Mouse (Mus musculus) embryonic facial prominence, embryonic 10.5 days (tissue): ENCODE measurements around the gene Swsap1. TPM values are rescaled to one million over a fixed set of nuclear protein-coding genes. Genes with fewer than 3 reads are reported as not detected.

ENCODE experiments used
- DNase-seq: peaks from one replicate; pipeline ENCODE4 v3.0.0-alpha.2; 2017; ENCODE audit warnings: low spot score
- H3K27ac ChIP-seq: fragments of 300-500 bp; sonication (generic); replicated peaks from 2 replicates; pipeline ENCODE4 v1.5.1; 2016; ENCODE audit warnings: mild to moderate bottlenecking
- H3K27me3 ChIP-seq: fragments of 300-500 bp; sonication (generic); replicated peaks from 2 replicates; pipeline ENCODE4 v1.6.1; 2016; ENCODE audit warnings: low read depth, mild to moderate bottlenecking; ENCODE audit not compliant: poor library complexity, severe bottlenecking
- H3K36me3 ChIP-seq: fragments of 300-500 bp; sonication (generic); replicated peaks from 2 replicates; pipeline ENCODE4 v1.6.1; 2016; ENCODE audit warnings: mild to moderate bottlenecking, moderate library complexity
- H3K4me1 ChIP-seq: fragments of 300-500 bp; sonication (generic); 2 replicates; pipeline ENCODE4 v1.6.1; 2016
- H3K4me3 ChIP-seq: fragments of 300-500 bp; sonication (generic); 2 replicates; pipeline ENCODE4 v1.5.1; 2016; ENCODE audit warnings: mild to moderate bottlenecking, moderate library complexity
- H3K9me3 ChIP-seq: fragments of 300-500 bp; sonication (generic); 2 replicates; pipeline ENCODE4 v1.6.1; 2016; ENCODE audit warnings: mild to moderate bottlenecking
- WGBS: fragments of 180-500 bp; shearing (Covaris S2); methylation state at CpG from one replicate; pipeline ENCODE4 v1.1.7; 2016; 5-methylcytosine and 5-hydroxymethylcytosine counted together
- polyA plus RNA-seq: library from polyadenylated mRNA; unstranded; fragments of >200 nt; fragmentation: Nextera tagmentation; extraction: Ambion mirVana; gene quantifications from 2 replicates; pipeline ENCODE4 v1.2.1, GENCODE M21; 2016

Gene Swsap1
- 7.1 and 8.0 TPM in 2 replicates for polyA plus RNA-seq

GRCm38 (mm10) chr9:21955570-21956281 is at the start of gene Swsap1:
TSS of gene Swsap1 (plus strand) at chr9:21955755.
- Histone ChIP-seq H3K27me3 (peaks cover 21% of the 10 kb centered on the region), H3K36me3 (0 out of 2 replicates have a peak, but pooled peaks cover 6% of the 10 kb centered on the region), H3K4me3 (peak within 1 kb of the TSS; percentile 76), H3K4me1 (peaks cover 19% of the 10 kb centered on the region), H3K27ac (peak within 1 kb of the TSS; percentile 96), H3K9me3 (no peaks in the 10 kb centered on the region)
- under 1% methylated on average over 54 of the region's 54 CpGs for WGBS
- DNase-seq: peak; percentile 97

GRCm38 (mm10) chr9:21908216-21908615 is 47.3 kb upstream of the Swsap1 start:
- H3K27ac ChIP-seq: no peak overlapping the region
- H3K9me3 ChIP-seq: no peaks in the 10 kb centered on the region
- no peaks in the 10 kb centered on the region for H3K36me3 ChIP-seq
- H3K4me1 ChIP-seq: no peaks in the 10 kb centered on the region
- DNase-seq: no peak
- H3K4me3 ChIP-seq: no peak overlapping the region
- 77% methylated on average over 11 of the region's 11 CpGs for WGBS
- H3K27me3 ChIP-seq: no peaks in the 10 kb centered on the region

GRCm38 (mm10) chr9:21909474-21910223 is 45.9 kb upstream of the Swsap1 start:
- WGBS: 82% methylated on average over 10 of the region's 10 CpGs
- Histone ChIP-seq H3K27ac (no peak overlapping the region), H3K27me3 (peaks cover 6% of the 10 kb centered on the region; the same call in 1 of the 2 replicates), H3K9me3 (no peaks in the 10 kb centered on the region), H3K36me3 (no peaks in the 10 kb centered on the region), H3K4me3 (no peak overlapping the region), H3K4me1 (no peaks in the 10 kb centered on the region)
- no peak for DNase-seq

GRCm38 (mm10) chr9:21916851-21917492 is 38.6 kb upstream of the Swsap1 start:
- Histone ChIP-seq H3K27ac (no peak overlapping the region), H3K4me1 (peaks cover 14% of the 10 kb centered on the region), H3K9me3 (no peaks in the 10 kb centered on the region), H3K4me3 (peak overlapping the region; percentile 68), H3K36me3 (peaks cover 4% of the 10 kb centered on the region; the same call in 1 of the 2 replicates), H3K27me3 (peaks cover 40% of the 10 kb centered on the region)
- 70% methylated on average over 3 of the region's 3 CpGs for WGBS
- no peak for DNase-seq

GRCm38 (mm10) chr9:21917493-21918034 is 38.0 kb upstream of the Swsap1 start:
- no peak for DNase-seq
- Histone ChIP-seq H3K4me1 (peaks cover 14% of the 10 kb centered on the region), H3K4me3 (peak overlapping the region; percentile 68), H3K27ac (peak overlapping the region; percentile 66; the same call in 1 of the 2 replicates), H3K27me3 (peaks cover 40% of the 10 kb centered on the region), H3K36me3 (peaks cover 5% of the 10 kb centered on the region; the same call in 1 of the 2 replicates), H3K9me3 (no peaks in the 10 kb centered on the region)
- 2% methylated on average over 35 of the region's 35 CpGs for WGBS

- WGBS: under 1% methylated on average over 36 of the region's 36 CpGs
- H3K4me1 ChIP-seq: peaks cover 14% of the 10 kb centered on the region
- peaks cover 5% of the 10 kb centered on the region; the same call in 1 of the 2 replicates for H3K36me3 ChIP-seq
- peaks cover 40% of the 10 kb centered on the region for H3K27me3 ChIP-seq
- peak within 1 kb of the TSS; percentile 66; the same call in 1 of the 2 replicates for H3K27ac ChIP-seq
- H3K9me3 ChIP-seq: no peaks in the 10 kb centered on the region
- H3K4me3 ChIP-seq: peak within 1 kb of the TSS; percentile 68
- peak; percentile 98 for DNase-seq
These were observed 37.4 kb upstream of the Swsap1 start, which contains the start of gene Rab3d for GRCm38 (mm10) chr9:21918035-21918592. TSS of gene Rab3d (minus strand) at chr9:21918192.

- peaks cover 14% of the 10 kb centered on the region for H3K4me1 ChIP-seq
- peak overlapping the region; percentile 68 for H3K4me3 ChIP-seq
- no peaks in the 10 kb centered on the region for H3K9me3 ChIP-seq
- no peak for DNase-seq
- 25% methylated on average over 5 of the region's 5 CpGs for WGBS
- peaks cover 6% of the 10 kb centered on the region; the same call in 1 of the 2 replicates for H3K36me3 ChIP-seq
- peaks cover 40% of the 10 kb centered on the region for H3K27me3 ChIP-seq
- H3K27ac ChIP-seq: no peak overlapping the region
These were observed 36.7 kb upstream of the Swsap1 start for GRCm38 (mm10) chr9:21918692-21919384.

GRCm38 (mm10) chr9:21923036-21923435 is 32.5 kb upstream of the Swsap1 start:
- Histone ChIP-seq H3K36me3 (peaks cover 22% of the 10 kb centered on the region; the same call in 1 of the 2 replicates), H3K9me3 (no peaks in the 10 kb centered on the region), H3K4me1 (peaks cover 22% of the 10 kb centered on the region), H3K27me3 (no peaks in the 10 kb centered on the region), H3K4me3 (no peak overlapping the region), H3K27ac (no peak overlapping the region)
- DNase-seq: no peak
- 90% methylated on average over 4 of the region's 4 CpGs for WGBS

GRCm38 (mm10) chr9:21923490-21924098 is 32.0 kb upstream of the Swsap1 start:
- H3K9me3 ChIP-seq: no peaks in the 10 kb centered on the region
- peaks cover 17% of the 10 kb centered on the region for H3K4me1 ChIP-seq
- peaks cover 22% of the 10 kb centered on the region; the same call in 1 of the 2 replicates for H3K36me3 ChIP-seq
- H3K27me3 ChIP-seq: no peaks in the 10 kb centered on the region
- H3K4me3 ChIP-seq: no peak overlapping the region
- no peak overlapping the region for H3K27ac ChIP-seq
- no peak for DNase-seq
- WGBS: 71% methylated on average over 3 of the region's 3 CpGs

- peaks cover 22% of the 10 kb centered on the region; the same call in 1 of the 2 replicates for H3K36me3 ChIP-seq
- no peak overlapping the region for H3K4me3 ChIP-seq
- no peak for DNase-seq
- H3K27me3 ChIP-seq: no peaks in the 10 kb centered on the region
- no peak overlapping the region for H3K27ac ChIP-seq
- WGBS: 82% methylated on average over 6 of the region's 6 CpGs
- no peaks in the 10 kb centered on the region for H3K9me3 ChIP-seq
- H3K4me1 ChIP-seq: peaks cover 17% of the 10 kb centered on the region
These were observed 31.5 kb upstream of the Swsap1 start for GRCm38 (mm10) chr9:21924099-21924493.

GRCm38 (mm10) chr9:21925034-21925433 is 30.5 kb upstream of the Swsap1 start:
- WGBS: 91% methylated on average over 3 of the region's 3 CpGs
- H3K4me3 ChIP-seq: no peak overlapping the region

More at GRCm38 (mm10) chr9:21925034-21925433, 30.5 kb upstream of the Swsap1 start:
- Histone ChIP-seq H3K27me3 (no peaks in the 10 kb centered on the region), H3K9me3 (no peaks in the 10 kb centered on the region), H3K27ac (no peak overlapping the region), H3K4me1 (peaks cover 17% of the 10 kb centered on the region), H3K36me3 (peaks cover 22% of the 10 kb centered on the region; the same call in 1 of the 2 replicates)
- DNase-seq: no peak
